Mouse (Mus musculus): ENCODE measurements around the gene Aqp3.

Aqp3 gene

DNA sequence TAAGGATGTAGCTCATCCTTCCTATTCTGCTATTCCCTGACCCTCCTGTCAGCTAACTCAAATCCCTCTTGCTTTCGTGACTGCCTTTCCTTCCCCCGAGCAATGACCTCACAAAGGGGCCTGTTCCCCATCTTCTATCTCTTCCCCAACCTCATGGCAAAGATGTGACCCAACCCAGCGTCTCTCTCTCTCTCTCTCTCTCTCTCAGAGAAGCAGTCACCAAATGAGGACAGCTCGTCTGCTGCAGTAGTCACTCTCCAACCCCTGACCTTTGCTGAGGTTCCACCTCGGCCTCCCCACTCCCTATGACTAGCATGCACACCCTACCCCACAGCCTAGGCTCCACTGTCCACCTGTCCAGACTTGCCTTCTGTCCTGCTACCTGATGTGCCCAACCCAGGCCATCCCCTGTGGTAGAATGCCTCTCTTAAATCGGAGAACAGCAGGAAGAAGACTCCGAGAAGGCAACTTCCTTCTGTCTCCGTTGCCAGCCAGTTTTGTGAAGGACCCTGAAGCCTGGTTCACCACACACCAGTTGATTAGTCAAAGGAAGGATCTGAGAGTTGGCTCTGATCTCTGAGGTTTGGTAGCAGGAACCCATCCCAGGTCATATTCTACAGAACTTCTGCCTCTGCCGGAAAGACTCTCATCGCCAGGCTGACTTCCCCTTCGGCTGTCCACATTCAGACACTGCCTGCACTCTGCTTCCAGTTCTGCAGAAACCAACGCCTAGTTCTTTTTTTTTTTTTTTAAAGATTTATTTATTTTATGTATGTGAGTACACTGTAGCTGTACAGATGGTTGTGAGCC is 24.8 kb downstream of the Aqp3 start:
- in situ Hi-C loops (cut with MboI; ENCODE audit: unreplicated experiment in 2 of 2): loop anchor here in 1 of 2 experiments (25.0 kb wide), 1 partner anchor 1889 kb away; the partner anchor contains the start of gene 1700022I11Rik

DNA sequence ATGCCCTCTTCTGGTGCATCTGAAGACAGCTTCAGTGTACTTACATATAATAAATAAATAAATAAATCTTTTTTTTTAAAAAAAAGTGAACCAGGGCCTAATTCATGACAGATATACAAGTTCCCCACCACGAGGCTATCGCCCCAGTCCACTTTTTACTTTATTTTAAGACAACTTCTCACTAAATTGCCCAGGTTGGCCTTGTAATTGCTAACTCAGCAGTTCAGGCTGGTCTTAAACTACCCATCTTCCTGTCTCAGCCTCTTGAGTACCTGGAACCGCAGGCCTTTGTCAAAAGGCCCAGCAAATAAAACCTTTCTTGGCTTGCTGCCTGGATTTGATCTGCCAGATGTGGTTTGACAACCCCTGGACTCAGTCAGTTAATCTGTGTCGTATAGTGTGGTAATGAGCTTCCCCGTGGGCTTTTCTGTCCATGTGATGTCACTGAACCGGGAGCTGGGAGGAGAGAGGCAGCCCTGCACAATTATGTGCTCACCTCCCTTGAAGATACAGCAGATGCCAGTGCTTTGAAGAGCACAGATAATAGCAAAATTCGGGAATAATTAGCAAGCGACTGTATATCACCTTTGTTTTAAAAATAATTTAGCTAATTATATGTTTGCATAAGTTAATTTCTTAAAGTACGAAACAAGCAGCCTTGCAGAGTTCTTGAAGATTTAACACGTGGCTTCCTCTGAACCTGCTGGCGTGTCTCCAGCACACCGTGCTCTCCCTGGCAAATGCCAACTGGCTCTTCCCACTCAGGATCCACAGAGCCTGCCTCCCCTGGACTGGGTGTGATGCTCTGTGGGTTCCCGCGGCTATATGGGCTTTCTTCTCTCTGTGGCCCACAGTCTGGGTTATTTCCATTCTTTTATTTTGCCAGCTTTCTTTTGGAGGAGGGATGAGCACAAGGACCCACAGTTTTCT is 26.2 kb downstream of the Aqp3 start:
- in situ Hi-C loops (cut with MboI; ENCODE audit: unreplicated experiment in 2 of 2): loop anchor here in 1 of 2 experiments (25.0 kb wide), 1 partner anchor 1891 kb away; the partner anchor contains the start of gene 1700022I11Rik

GRCm38 (mm10) chr4:41065196-41065595 is 32.8 kb downstream of the Aqp3 start:
- in situ Hi-C loops (cut with MboI; ENCODE audit: unreplicated experiment in 2 of 2): loop anchor here in 1 of 2 experiments (25.0 kb wide), 1 partner anchor 1897 kb away; the partner anchor contains the start of gene 1700022I11Rik

DNA sequence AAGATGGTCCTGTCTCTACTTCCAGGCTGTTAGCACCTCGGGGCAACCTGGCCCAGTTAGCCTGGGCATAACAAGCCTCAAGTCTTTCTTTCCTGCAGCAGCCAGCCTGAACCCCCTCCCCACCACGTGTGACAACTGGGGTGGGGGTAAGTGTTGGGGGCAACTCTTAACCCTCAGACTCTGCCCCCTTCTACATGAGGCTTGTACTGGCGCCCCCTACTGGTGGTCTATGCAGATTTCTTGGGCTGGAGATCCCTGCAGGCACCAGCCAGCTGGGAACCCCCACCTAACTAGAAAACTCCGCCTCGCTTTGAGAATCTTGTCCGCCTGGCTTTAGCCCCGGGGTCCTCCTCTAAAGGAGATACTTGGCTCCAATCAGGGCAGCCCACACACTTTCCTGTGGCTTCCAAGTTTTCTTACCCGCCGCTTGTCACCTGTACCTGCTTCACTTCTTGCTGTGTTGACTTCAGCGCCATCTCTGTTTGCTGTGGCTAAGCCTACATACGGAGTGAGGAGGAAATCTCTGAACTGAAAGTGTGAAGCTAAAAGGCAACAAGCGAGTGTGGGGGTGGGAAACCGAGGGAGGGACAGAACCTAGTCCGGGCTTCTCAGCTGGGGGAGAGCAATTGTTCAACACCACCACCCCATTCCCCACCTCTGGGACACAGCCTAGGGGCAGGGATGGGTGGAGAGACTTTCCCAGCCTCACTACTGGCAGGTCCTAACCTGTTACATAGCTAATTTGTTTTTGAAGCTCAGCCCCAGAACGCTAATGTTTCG is 33.9 kb downstream of the Aqp3 start:
- in situ Hi-C loops (cut with MboI; ENCODE audit: unreplicated experiment in 2 of 2): loop anchor here (5.0 to 25.0 kb wide), 2 partner anchors 53 to 1898 kb away; partner anchors contain the start of gene 1700022I11Rik (in 1 of the 2)

GRCm38 (mm10) chr4:41063351-41063750 is 34.6 kb downstream of the Aqp3 start:
- in situ Hi-C loops (cut with MboI; ENCODE audit: unreplicated experiment in 2 of 2): loop anchor here (5.0 to 25.0 kb wide), 2 partner anchors 54 to 1899 kb away; partner anchors contain the start of gene 1700022I11Rik (in 1 of the 2)

DNA sequence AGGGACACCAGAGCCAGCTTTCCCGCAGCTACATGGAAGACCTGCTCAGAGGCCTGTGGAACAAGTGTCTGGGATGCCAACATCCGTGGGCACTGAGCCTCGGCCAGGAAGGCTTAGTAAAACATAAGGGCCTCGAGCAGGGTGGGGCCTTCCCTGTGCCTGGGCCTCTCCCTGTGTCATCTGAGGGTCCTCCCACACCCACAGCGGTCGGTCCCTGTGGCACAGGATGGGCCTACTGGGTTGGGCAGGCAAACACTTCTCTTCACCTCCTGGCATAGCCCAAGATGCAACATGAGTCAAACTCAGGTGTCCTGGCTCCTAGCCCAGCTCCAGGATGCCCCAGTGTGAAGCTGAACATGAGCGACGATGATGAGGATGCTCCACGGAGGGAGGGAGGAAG is 40.6 kb downstream of the Aqp3 start:
- in situ Hi-C loops (cut with MboI; ENCODE audit: unreplicated experiment in 2 of 2): loop anchor here (10.0 to 25.0 kb wide), 3 partner anchors 327 to 1905 kb away; partner anchors contain the start of gene 1700022I11Rik (in 1 of the 2)

- in situ Hi-C loops (cut with MboI; ENCODE audit: unreplicated experiment in 2 of 2): loop anchor here (10.0 to 25.0 kb wide), 3 partner anchors 328 to 1905 kb away; partner anchors contain the start of gene 1700022I11Rik (in 1 of the 2)
Measured at GRCm38 (mm10) chr4:41056742-41057332, 41.1 kb downstream of the Aqp3 start.

- in situ Hi-C loops (cut with MboI; ENCODE audit: unreplicated experiment in 2 of 2): loop anchor here (10.0 to 25.0 kb wide), 3 partner anchors 329 to 1906 kb away; partner anchors contain the start of gene 1700022I11Rik (in 1 of the 2)
Measured at GRCm38 (mm10) chr4:41056253-41056652, 41.7 kb downstream of the Aqp3 start.

- in situ Hi-C loops (cut with MboI; ENCODE audit: unreplicated experiment in 2 of 2): loop anchor here (10.0 to 25.0 kb wide), 3 partner anchors 330 to 1907 kb away; partner anchors contain the start of gene 1700022I11Rik (in 1 of the 2)
Measured at GRCm38 (mm10) chr4:41055111-41055510, 42.9 kb downstream of the Aqp3 start.

- in situ Hi-C loops (cut with MboI; ENCODE audit: unreplicated experiment in 2 of 2): loop anchor here (5.0 to 25.0 kb wide), 5 partner anchors 66 to 1911 kb away; partner anchors contain the start of gene 1700022I11Rik (in 1 of the 2)
Measured at GRCm38 (mm10) chr4:41051781-41052180, 46.2 kb downstream of the Aqp3 start.

GRCm38 (mm10) chr4:41050726-41051675 is 47.0 kb downstream of the Aqp3 start:
- in situ Hi-C loops (cut with MboI; ENCODE audit: unreplicated experiment in 2 of 2): loop anchor here (5.0 to 25.0 kb wide), 5 partner anchors 66 to 1911 kb away; partner anchors contain the start of gene 1700022I11Rik (in 1 of the 2)

GRCm38 (mm10) chr4:41048926-41049325 is 49.1 kb downstream of the Aqp3 start:
- in situ Hi-C loops (cut with MboI; ENCODE audit: unreplicated experiment in 2 of 2): no loop called here

DNA sequence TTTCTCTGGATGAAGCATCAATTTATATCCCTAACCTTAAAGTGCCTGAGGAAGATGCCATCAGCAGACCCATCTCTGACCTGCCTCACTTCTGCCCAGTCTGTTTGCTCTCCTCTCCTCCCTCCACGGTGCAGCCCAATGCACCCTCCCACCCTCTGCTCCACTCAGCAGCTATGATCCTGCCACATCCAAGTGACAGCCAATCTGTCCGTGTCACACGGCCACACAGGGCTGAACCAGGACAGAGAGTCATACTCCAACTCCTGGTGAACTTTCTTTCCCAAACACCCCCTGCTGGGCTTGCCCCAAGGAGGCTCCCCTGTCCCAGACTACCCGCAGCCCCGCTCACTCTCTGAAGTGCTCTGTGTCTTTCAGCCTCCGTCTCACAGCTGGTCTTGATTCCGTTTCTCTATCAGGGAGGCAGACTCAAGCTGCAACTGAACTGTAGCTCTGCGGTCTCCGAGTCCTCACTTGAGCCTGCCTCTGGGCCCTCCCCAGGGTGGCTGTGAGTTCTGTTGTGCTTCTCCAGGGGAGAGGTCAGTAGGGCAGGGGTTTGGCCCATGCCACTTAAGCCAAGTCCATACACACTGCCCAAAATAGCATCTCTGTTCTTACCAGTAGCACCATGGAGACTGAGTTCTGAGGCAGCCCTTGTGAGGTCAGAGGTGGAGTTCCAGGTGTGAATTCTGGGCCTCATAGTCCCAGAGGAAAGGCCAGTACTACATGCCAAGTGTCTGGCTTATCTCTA is 50.3 kb downstream of the Aqp3 start, which contains the start of gene Aqp7:
TSS of gene Aqp7 (minus strand) at position 616 of the 748 bp plus-strand sequence.
- in situ Hi-C loops (cut with MboI; ENCODE audit: unreplicated experiment in 2 of 2): no loop called here

DNA sequence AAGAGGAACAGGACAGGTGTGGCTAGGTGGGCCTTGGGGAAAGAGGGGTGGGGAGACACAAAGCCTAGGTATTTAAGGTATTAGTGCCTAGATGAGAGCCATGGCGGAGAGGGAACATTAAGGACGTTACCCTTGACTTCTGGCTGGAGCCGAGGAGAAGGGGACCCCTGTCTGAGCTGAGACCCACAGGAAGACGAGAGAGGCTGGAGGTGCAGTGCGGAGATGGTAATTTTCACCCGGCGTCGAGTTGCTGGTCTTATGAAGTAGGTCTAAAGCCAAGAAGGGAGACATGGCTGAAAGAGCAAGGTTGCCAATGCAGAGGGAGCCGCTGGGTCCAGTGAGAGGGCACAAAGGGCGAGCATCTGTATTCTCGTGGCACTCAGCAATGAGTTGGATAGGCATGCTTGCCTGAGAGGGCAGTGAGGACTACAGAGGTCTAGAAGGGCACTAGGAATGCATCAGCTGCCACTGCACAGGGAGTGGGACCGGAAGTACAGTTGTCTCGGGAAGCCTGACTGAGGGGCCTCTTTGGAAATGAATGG is 51.7 kb downstream of the Aqp3 start:
- in situ Hi-C loops (cut with MboI; ENCODE audit: unreplicated experiment in 2 of 2): no loop called here

DNA sequence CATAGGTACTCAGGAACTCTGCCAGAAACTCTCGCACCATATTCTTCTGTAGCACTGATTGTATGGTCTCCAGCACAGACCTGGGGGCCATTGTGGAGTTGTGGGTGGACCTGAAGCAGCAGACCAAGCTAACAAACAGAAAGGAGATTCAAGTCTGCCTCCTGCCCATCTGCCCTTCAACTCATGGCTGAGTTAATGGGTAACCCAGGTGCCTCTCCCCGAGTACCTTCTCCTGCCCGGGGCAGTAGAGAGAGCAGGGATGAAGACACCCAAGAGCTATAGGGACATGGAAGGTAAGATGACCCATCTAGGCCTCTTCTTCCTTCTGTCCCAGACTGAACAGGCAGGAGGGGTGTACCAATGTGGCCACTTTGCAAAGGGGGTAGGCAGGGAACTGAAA is 52.7 kb downstream of the Aqp3 start:
- in situ Hi-C loops (cut with MboI; ENCODE audit: unreplicated experiment in 2 of 2): no loop called here

DNA sequence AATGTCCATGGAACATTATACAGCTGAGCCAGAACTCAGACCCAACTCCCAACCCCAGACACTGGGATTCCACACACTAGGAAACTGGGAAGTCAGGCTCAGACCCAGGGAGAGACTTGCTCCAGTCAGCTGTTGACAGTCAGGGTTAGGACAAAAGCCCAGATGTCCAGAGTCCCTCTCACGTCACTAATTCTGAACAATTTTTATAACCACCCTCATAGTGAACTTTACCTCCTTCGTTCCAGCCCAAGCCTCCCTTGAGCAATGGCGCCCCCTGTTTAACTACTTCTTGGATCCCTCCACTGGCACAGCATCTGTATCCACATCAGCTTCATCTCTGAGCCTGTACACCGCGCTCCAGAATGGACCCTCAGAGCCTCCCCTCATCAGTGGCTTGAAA is 54.0 kb downstream of the Aqp3 start:
- in situ Hi-C loops (cut with MboI; ENCODE audit: unreplicated experiment in 2 of 2): no loop called here

- in situ Hi-C loops (cut with MboI; ENCODE audit: unreplicated experiment in 2 of 2): no loop called here
Measured at GRCm38 (mm10) chr4:41042880-41043279, 55.1 kb downstream of the Aqp3 start.
